Mouse (Mus musculus): Measurements from ENCODE around the gene Kmt2a.

- no peak for TF ChIP-seq CTCF (IDR thresholded peaks at IDR 0.05; ENCODE audit: low read depth, low read length)
- no peak for TF ChIP-seq GATA1 (IDR thresholded peaks at IDR 0.05; ENCODE audit: borderline replicate concordance, low read length)
- no peak for TF ChIP-seq POLR2AphosphoS5 (IDR thresholded peaks at IDR 0.05; ENCODE audit: insufficient replicate concordance, low read depth, low read length)
- no peak for TF ChIP-seq GATA2 (IDR thresholded peaks at IDR 0.05; ENCODE audit: borderline replicate concordance, low read depth, low read length)
- no peak for TF ChIP-seq TAL1 (conservative IDR thresholded peaks at IDR 0.05; ENCODE audit: low read depth, low read length)
Observed at GRCm38 (mm10) chr9:44890122-44890521, 9.0 kb upstream of the Kmt2a start.

Data from G1E (cell line).